Mouse (Mus musculus) MEL (cell line): ENCODE results near the gene Nedd8.

Experiments
- CHD2 ChIP-seq: IDR thresholded peaks from 2 replicates; pipeline ENCODE4 v1.6.1; 2011; ENCODE audit warnings: low read length, improper control_type of control experiment
- CTCF ChIP-seq, 3 experiments: IDR thresholded peaks in 2 of 3; conservative IDR thresholded peaks in 1 of 3; 2 replicates each; pipeline ENCODE4 v1.5.1; 2011 to 2012; ENCODE audit warnings: low read length in 3 of 3, low read depth in 2 of 3, mild to moderate bottlenecking in 2 of 3, improper control_type of control experiment in 1 of 3, inconsistent platforms in 1 of 3, mixed read lengths in 1 of 3, moderate library complexity in 1 of 3; ENCODE audit not compliant: control insufficient read depth in 1 of 3, insufficient read depth in 1 of 3, poor library complexity in 1 of 3, severe bottlenecking in 1 of 3
- E2F4 ChIP-seq: IDR thresholded peaks from 2 replicates; pipeline ENCODE4 v1.6.1; 2011; ENCODE audit warnings: low read depth, low read length, improper control_type of control experiment, borderline replicate concordance
- EP300 ChIP-seq, 2 experiments: IDR thresholded peaks; 2 replicates each; pipeline ENCODE4 v1.6.1; 2011; ENCODE audit warnings: improper control_type of control experiment in 2 of 2, low read length in 2 of 2, low read depth in 1 of 2, mild to moderate bottlenecking in 1 of 2
- ETS1 ChIP-seq: IDR thresholded peaks from 2 replicates; pipeline ENCODE4 v1.6.1; 2012; ENCODE audit warnings: low read depth, mild to moderate bottlenecking, inconsistent platforms, low read length, improper control_type of control experiment, moderate library complexity
- HCFC1 ChIP-seq: IDR thresholded peaks from 2 replicates; pipeline ENCODE4 v1.6.1; 2012; ENCODE audit warnings: low read depth, mild to moderate bottlenecking, inconsistent platforms, low read length, improper control_type of control experiment, moderate library complexity
- JUND ChIP-seq: IDR thresholded peaks from 2 replicates; pipeline ENCODE4 v1.6.1; 2011; ENCODE audit warnings: low read depth, mild to moderate bottlenecking, improper control_type of control experiment, low read length
- MEF2A ChIP-seq: IDR thresholded peaks from 2 replicates; pipeline ENCODE4 v1.6.1; 2014; ENCODE audit warnings: low read depth, mild to moderate bottlenecking, inconsistent platforms, low read length, improper control_type of control experiment; ENCODE audit not compliant: poor library complexity, insufficient replicate concordance, severe bottlenecking; ENCODE audit errors: extremely low read depth
- MXI1 ChIP-seq: IDR thresholded peaks from 2 replicates; pipeline ENCODE4 v1.6.1; 2011; ENCODE audit warnings: mild to moderate bottlenecking, low read depth, low read length, improper control_type of control experiment
- MYB ChIP-seq: IDR thresholded peaks from 2 replicates; pipeline ENCODE4 v1.6.1; 2011; ENCODE audit warnings: mild to moderate bottlenecking, low read depth, low read length, improper control_type of control experiment
- POLR2A ChIP-seq, 2 experiments: IDR thresholded peaks; 2 replicates each; pipeline ENCODE4 v1.6.1; 2011 to 2012; ENCODE audit warnings: low read length in 2 of 2, mild to moderate bottlenecking in 2 of 2, control low read depth in 1 of 2, improper control_type of control experiment in 1 of 2, low read depth in 1 of 2, moderate library complexity in 1 of 2; ENCODE audit not compliant: control insufficient read depth in 1 of 2, insufficient read depth in 1 of 2, poor library complexity in 1 of 2
- SIN3A ChIP-seq: IDR thresholded peaks from 2 replicates; pipeline ENCODE4 v1.6.1; 2012; ENCODE audit warnings: low read length, improper control_type of control experiment, inconsistent platforms
- UBTF ChIP-seq: IDR thresholded peaks from 2 replicates; pipeline ENCODE4 v1.6.1; 2012; ENCODE audit warnings: low read depth, mild to moderate bottlenecking, inconsistent platforms, low read length, improper control_type of control experiment, moderate library complexity, borderline replicate concordance; ENCODE audit not compliant: insufficient read depth
- USF1 ChIP-seq: IDR thresholded peaks from 2 replicates; pipeline ENCODE4 v1.6.1; 2014; ENCODE audit warnings: low read depth, mild to moderate bottlenecking, inconsistent platforms, low read length, improper control_type of control experiment, moderate library complexity

DNA sequence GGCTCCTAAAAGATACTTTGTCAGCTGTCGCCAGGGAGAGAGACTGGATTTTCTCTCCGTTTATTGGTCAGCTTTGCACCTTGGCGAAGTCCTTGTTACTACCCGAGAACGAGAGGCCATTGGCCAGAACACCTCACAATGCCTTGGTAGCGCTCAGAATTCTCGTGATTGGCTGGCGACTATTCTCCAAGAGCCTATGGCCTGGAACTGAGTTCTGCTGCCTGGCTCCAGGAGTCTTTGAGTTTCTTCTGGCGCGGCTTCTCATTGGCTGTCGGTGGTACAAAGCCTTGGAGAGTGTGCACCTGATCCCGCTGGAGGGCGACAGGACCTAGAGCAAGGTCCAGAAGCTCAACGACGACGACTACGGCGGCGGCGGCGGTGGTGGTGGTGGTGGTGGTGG lies 54.1 kb downstream of the Nedd8 start, which contains the start of gene Rec8:
- TF ChIP-seq CTCF (IDR thresholded peaks at IDR 0.05 in 2 of 3, conservative IDR thresholded peaks at IDR 0.05 in 1 of 3; ENCODE audit: control insufficient read depth in 1 of 3, insufficient read depth in 1 of 3, low read depth in 2 of 3, low read length in 3 of 3, poor library complexity in 1 of 3, severe bottlenecking in 1 of 3) (no peak), MEF2A (no peak), E2F4 (no peak), MXI1 (no peak), EP300 (IDR thresholded peaks at IDR 0.05; ENCODE audit: low read depth in 1 of 2, low read length in 2 of 2) (no peak), JUND (no peak), HCFC1 (no peak), SIN3A (no peak), POLR2A (IDR thresholded peaks at IDR 0.05; ENCODE audit: control insufficient read depth in 1 of 2, insufficient read depth in 1 of 2, low read depth in 1 of 2, low read length in 2 of 2, poor library complexity in 1 of 2) (no peak), ETS1 (no peak), UBTF (no peak), MYB (no peak), CHD2 (no peak), USF1 (no peak)
